Mouse (Mus musculus) heart, postnatal 25 days (tissue): Measurements from ENCODE around the gene Dnajc7. TPM values are rescaled to one million over a fixed set of nuclear protein-coding genes. Genes with fewer than 3 reads are reported as not detected.

Experiments
- total RNA-seq, 2 experiments: library from RNA; stranded (reverse); gene quantifications; 2 replicates each; pipeline ENCODE4 v1.2.3; 2021

Gene Dnajc7
- total RNA-seq, 2 experiments from 2014 or later: 121 to 124 TPM

Other genes starting within 250 kb of the Dnajc7 start
- 100 to 1,000 TPM; 239 to 247 TPM for gene Jup, start 222.4 kb downstream of the Dnajc7 start, total RNA-seq
- gene P3h4, start 205.3 kb downstream of the Dnajc7 start, total RNA-seq: 10 to 100 TPM; 15.4 to 15.8 TPM
- gene Fkbp10, start 204.5 kb downstream of the Dnajc7 start, total RNA-seq: 10 to 100 TPM; 12.2 to 14.4 TPM
- 10 to 100 TPM; 30.2 to 33.3 TPM for gene Nt5c3b, start 178.4 kb downstream of the Dnajc7 start, total RNA-seq
- under 1 TPM; 0.88 to 0.92 TPM for gene Klhl10, start 178.3 kb downstream of the Dnajc7 start, total RNA-seq
- gene Klhl11, start 147.4 kb downstream of the Dnajc7 start, total RNA-seq: 1 to 10 TPM; 7.9 to 9.0 TPM
- gene Acly, start 92.2 kb downstream of the Dnajc7 start, total RNA-seq: 10 to 100 TPM; 31.6 to 41.6 TPM
- under 1 TPM; 0.20 to 0.31 TPM for gene Ttc25, start 74.6 kb downstream of the Dnajc7 start, total RNA-seq
- gene Cnp, start 45.3 kb downstream of the Dnajc7 start, total RNA-seq: 1 to 10 TPM; 5.4 to 7.3 TPM
- 10 to 100 TPM; 57.3 to 58.0 TPM for gene Nkiras2, start 924 bp downstream of the Dnajc7 start, total RNA-seq
- gene Zfp385c, start 72.3 kb upstream of the Dnajc7 start, total RNA-seq: under 1 TPM; 0.31 to 0.47 TPM
- under 1 TPM; 0.68 to 0.98 TPM for gene Dhx58, start 84.1 kb upstream of the Dnajc7 start, total RNA-seq
- 10 to 100 TPM; 12.3 to 13.6 TPM for gene Kat2a, start 92.3 kb upstream of the Dnajc7 start, total RNA-seq
- not detected for gene Hspb9, start 93.7 kb upstream of the Dnajc7 start, total RNA-seq
- 10 to 100 TPM; 62.1 to 66.8 TPM for gene Rab5c, start 118.0 kb upstream of the Dnajc7 start, total RNA-seq
- gene Kcnh4, start 139.8 kb upstream of the Dnajc7 start, total RNA-seq: not detected
- not detected for gene Hcrt, start 142.8 kb upstream of the Dnajc7 start, total RNA-seq
- gene Ghdc, start 150.8 kb upstream of the Dnajc7 start, total RNA-seq: 10 to 100 TPM in 1 of 2 experiments, 1 to 10 TPM in 1; 9.5 to 11.3 TPM
- gene Stat5b, start 230.6 kb upstream of the Dnajc7 start, total RNA-seq: 10 to 100 TPM; 67.6 to 68.9 TPM
- 10 to 100 TPM; 24.3 to 30.1 TPM for gene Stat5a, start 239.2 kb upstream of the Dnajc7 start, total RNA-seq